Mouse (Mus musculus) spleen, adult 2 months (tissue): Measurements from ENCODE around the gene Spdl1. TPM values are rescaled to one million over a fixed set of nuclear protein-coding genes. Genes with fewer than 3 reads are reported as not detected.

Experiments
- DNase-seq, 2 experiments: peaks; one replicate each; pipeline versions ENCODE4 v3.0.0 to v3.0.0-alpha.2; 2012 to 2021; ENCODE audit warnings: low spot score in 2 of 2, low read depth in 1 of 2
- H3K27ac ChIP-seq: fragments of 200-500 bp; 2 replicates; pipeline ENCODE4 v1.5.1; 2012; ENCODE audit warnings: low read length, inconsistent platforms; ENCODE audit not compliant: insufficient read depth
- H3K27me3 ChIP-seq: fragments of 200-500 bp; 2 replicates; pipeline ENCODE4 v1.6.1; 2012; ENCODE audit warnings: mild to moderate bottlenecking, moderate library complexity, low read length, inconsistent platforms; ENCODE audit not compliant: control insufficient read depth, insufficient read depth
- H3K36me3 ChIP-seq: fragments of 200-500 bp; 2 replicates; pipeline ENCODE4 v1.6.1; 2012; ENCODE audit warnings: mild to moderate bottlenecking, low read length, inconsistent platforms; ENCODE audit not compliant: control insufficient read depth, insufficient read depth
- H3K4me1 ChIP-seq: fragments of 200-500 bp; 2 replicates; pipeline ENCODE4 v1.6.1; 2011; ENCODE audit warnings: inconsistent platforms; ENCODE audit not compliant: control insufficient read depth, insufficient read depth, insufficient read length
- H3K4me3 ChIP-seq: fragments of 200-500 bp; 2 replicates; pipeline ENCODE4 v1.5.1; 2011; ENCODE audit warnings: mild to moderate bottlenecking, inconsistent platforms; ENCODE audit not compliant: insufficient read depth, insufficient read length; ENCODE audit errors: extremely low read depth
- CTCF ChIP-seq: fragments of 200-500 bp; IDR thresholded peaks from 2 replicates; pipeline ENCODE4 v1.5.1; 2011; ENCODE audit warnings: mild to moderate bottlenecking, inconsistent platforms; ENCODE audit not compliant: insufficient read depth, insufficient read length, insufficient replicate concordance; ENCODE audit errors: extremely low read depth
- POLR2A ChIP-seq: fragments of 200-500 bp; IDR thresholded peaks from 2 replicates; pipeline ENCODE4 v1.6.1; 2011; ENCODE audit warnings: low read depth, low read length, inconsistent platforms
- whole genome bisulfite sequencing: fragments of 180-500 bp; shearing (Covaris S2); methylation state at CpG from one replicate; pipeline ENCODE4 v1.1.7; 2018; 5-methylcytosine and 5-hydroxymethylcytosine counted together
- polyA plus RNA-seq: library from polyadenylated mRNA; depleted of rRNA; stranded (reverse); fragments of >200 nt; gene quantifications from 2 replicates; pipeline ENCODE4 v1.2.3, GENCODE M21; 2012

Spdl1 gene
- polyA plus RNA-seq, 1 experiment: 0.96 TPM

DNA sequence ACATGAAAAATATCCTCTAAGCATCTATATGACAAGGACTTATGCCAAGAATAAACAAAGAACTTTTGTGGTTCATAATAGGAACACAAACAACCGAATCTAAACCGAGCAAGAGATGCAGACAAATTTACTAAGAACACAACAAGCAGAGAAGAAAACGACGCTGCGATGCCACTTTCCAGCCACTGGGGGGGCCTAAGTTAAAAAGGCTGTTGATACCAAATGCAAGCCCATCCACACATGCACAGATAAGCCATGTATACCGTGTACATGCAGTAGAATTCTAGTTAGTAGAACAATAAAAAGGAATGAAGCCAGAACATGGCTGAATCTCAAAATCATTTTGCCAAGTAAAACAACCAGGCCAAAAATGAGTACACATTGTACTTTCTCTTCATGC lies 35.2 kb upstream of the Spdl1 start:
- Histone ChIP-seq H3K4me3 (no peak overlapping the region), H3K36me3 (no peaks in the 10 kb centered on the region), H3K4me1 (no peaks in the 10 kb centered on the region), H3K27me3 (no peaks in the 10 kb centered on the region), H3K27ac (no peak overlapping the region)
- no peak for DNase-seq
- TF ChIP-seq CTCF: no peak
- no peak for TF ChIP-seq POLR2A
- 35% methylated on average over 6 of the region's 6 CpGs for WGBS

DNA sequence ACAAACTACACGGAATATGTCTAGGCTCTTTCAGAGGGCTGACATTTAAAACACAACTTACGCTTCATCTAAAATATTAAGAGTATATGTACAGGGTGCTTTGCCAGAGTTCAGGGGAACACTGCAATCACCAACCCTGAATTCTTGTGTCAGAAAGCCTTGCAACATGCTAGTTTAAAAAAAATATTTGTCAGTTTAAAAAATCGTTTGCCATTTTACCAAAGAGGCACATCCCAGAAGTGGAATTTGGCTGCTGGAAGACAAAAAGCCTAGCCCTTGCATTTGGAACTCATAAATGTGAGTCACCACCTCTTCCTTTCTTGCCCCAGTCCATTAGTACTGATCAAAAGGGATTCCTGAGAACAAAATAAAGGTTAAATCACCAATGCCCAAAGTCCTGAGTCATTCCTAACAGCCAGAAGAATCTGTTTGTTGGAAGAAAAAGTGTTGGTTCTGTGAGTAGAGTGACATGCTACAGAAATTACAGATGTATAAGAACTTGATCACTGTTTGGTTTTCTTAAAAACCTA lies 32.4 kb upstream of the Spdl1 start:
- Histone ChIP-seq H3K27ac (no peak overlapping the region), H3K4me3 (no peak overlapping the region), H3K27me3 (no peaks in the 10 kb centered on the region), H3K36me3 (no peaks in the 10 kb centered on the region), H3K4me1 (no peaks in the 10 kb centered on the region)
- WGBS: 72% methylated on average over 3 of the region's 3 CpGs
- DNase-seq: no peak
- TF ChIP-seq POLR2A: no peak
- TF ChIP-seq CTCF: no peak

DNA sequence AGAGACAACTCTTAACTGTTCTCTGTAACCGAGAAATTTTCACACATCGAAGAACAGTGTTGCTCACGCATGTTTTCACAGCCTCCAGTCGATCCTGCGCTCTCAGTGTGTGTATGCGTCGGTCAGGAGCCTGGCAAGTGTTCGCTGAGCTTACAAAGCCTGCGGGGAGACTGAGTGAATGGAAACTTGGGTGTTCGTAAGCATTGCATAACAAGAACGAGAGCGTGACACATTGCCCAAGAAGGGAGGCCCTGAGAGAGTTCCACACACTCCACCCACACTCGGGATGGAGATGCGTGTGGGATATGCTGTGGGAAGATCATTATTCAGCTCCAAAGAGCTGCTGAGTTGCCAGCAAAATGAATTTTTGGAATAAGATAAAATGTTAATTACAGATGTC lies 31.7 kb upstream of the Spdl1 start:
- 87% methylated on average over 14 of the region's 14 CpGs for WGBS
- no peak for TF ChIP-seq POLR2A
- no peak for TF ChIP-seq CTCF
- H3K27ac ChIP-seq: no peak overlapping the region
- H3K36me3 ChIP-seq: no peaks in the 10 kb centered on the region
- no peaks in the 10 kb centered on the region for H3K27me3 ChIP-seq
- H3K4me1 ChIP-seq: no peaks in the 10 kb centered on the region
- H3K4me3 ChIP-seq: no peak overlapping the region
- no peak for DNase-seq

DNA sequence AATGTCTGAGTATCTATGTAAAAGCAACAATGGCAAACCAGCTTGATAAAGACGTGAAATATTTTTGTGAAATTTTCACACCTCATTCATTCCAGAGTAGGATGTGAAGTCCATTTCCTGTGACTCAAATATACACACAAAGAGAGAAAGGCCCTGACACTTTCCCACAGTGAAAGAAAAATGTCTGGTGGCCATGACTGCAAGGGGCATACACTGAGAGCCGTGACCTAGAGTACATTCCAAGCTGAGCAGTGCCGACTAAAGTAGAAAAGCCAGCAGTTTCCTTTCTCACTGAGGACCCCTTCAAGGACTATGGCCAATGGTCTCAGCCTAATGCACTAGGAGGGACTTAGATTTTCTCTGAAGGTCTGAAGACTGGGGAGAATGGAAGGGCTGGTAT lies 23.2 kb upstream of the Spdl1 start:
- H3K27me3 ChIP-seq: no peaks in the 10 kb centered on the region
- no peaks in the 10 kb centered on the region for H3K36me3 ChIP-seq
- WGBS: 37% methylated on average over 3 of the region's 3 CpGs
- DNase-seq: no peak
- TF ChIP-seq CTCF (no peak), POLR2A (no peak)
- H3K4me3 ChIP-seq: no peak overlapping the region
- H3K4me1 ChIP-seq: no peaks in the 10 kb centered on the region
- H3K27ac ChIP-seq: no peak overlapping the region

DNA sequence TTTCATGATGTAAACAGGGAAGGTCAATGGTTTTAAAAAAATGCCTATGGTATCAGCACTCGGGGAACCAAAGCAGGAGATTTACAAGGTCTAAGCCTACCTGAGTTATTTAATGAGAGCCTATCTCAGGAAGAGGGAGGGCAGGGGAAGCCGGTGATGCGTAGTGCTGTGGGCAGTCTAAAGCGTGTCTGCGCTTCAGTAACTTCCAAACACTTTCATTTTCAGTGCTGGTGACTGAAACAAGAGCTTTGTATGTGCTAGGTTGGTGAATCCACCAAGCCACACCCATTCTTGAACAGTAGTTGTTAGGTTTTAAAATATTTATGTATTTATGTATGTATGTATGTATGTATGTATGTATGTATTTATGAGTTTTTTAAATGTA lies 12.8 kb upstream of the Spdl1 start:
- no peaks in the 10 kb centered on the region for H3K27me3 ChIP-seq
- H3K36me3 ChIP-seq: no peaks in the 10 kb centered on the region
- no peak overlapping the region for H3K4me3 ChIP-seq
- H3K27ac ChIP-seq: 0 out of 2 replicates have a peak overlapping the region, but pooled peaks have one; percentile 24
- DNase-seq: peak; percentile 40 to 41
- TF ChIP-seq POLR2A: no peak
- no peak for TF ChIP-seq CTCF
- H3K4me1 ChIP-seq: peaks cover 8% of the 10 kb centered on the region; the same call in 1 of the 2 replicates
- 19% methylated on average over 5 of the region's 5 CpGs for WGBS

DNA sequence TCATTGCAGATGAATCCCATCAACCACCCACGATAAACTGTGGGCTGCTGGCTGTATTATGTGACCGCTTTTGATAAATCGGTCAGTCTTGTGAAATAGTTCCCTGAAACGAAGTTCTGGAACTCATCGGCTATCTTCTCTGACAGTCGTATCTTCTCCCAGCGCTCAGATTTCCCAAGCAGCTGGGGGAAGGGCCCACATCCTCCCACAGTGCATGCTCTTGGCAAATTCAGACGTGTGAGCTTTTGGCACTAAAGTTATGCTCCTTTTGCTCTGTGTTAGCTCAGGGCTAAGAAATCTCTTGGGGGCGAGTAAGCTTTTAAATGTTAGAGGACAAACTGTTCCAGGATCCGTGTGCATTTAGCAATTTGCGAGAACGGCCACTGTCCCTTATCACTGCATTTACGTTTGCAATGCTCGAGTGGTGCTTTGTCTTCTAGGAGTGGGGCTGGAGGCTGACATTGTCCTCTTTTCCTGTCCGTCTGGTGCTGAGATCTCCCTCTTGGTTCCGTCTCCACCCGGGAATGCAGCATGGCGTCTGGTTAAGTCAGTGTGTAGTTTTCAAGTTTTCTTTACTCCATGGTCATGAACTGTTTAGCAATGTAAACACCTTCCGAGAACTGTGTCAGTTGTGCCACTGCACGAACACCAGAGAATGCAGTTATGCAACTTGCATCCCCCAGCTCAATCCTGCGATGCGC lies 12.3 kb upstream of the Spdl1 start:
- Histone ChIP-seq H3K27ac (0 out of 2 replicates have a peak overlapping the region, but pooled peaks have one; percentile 24), H3K4me1 (peaks cover 8% of the 10 kb centered on the region; the same call in 1 of the 2 replicates), H3K36me3 (no peaks in the 10 kb centered on the region), H3K4me3 (no peak overlapping the region), H3K27me3 (no peaks in the 10 kb centered on the region)
- DNase-seq: no peak
- WGBS: 51% methylated on average over 22 of the region's 22 CpGs
- TF ChIP-seq POLR2A: no peak
- TF ChIP-seq CTCF: no peak

DNA sequence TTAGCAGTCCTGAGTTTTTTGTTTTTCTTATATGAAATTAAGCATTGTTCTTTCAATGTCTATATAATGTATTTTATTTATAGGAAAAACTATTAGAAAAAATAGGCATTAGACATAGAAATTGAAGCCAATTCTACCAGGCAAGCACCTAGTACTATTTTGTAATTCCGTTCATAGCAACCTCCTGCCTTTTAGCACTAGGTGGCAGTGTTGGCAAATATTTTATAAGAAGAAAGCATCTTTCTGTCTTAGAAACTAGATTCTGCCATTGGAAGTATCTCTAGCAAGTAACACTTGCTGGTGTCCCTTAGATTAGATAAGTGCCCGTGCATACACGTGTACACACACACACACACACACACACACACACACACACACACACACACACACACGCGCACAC lies 10.1 kb upstream of the Spdl1 start:
- no peak overlapping the region for H3K27ac ChIP-seq
- H3K27me3 ChIP-seq: no peaks in the 10 kb centered on the region
- 38% methylated on average over 5 of the region's 5 CpGs for WGBS
- H3K4me3 ChIP-seq: no peak overlapping the region
- TF ChIP-seq POLR2A: no peak
- TF ChIP-seq CTCF: no peak
- peaks cover 8% of the 10 kb centered on the region; the same call in 1 of the 2 replicates for H3K4me1 ChIP-seq
- no peaks in the 10 kb centered on the region for H3K36me3 ChIP-seq
- DNase-seq: peak in 1 of 2 experiments; percentile 28
